Mouse (Mus musculus) spleen, postnatal 14 days (tissue): ENCODE data around the gene Hebp1.

ENCODE experiments used
- DNase-seq, 2 experiments: peaks; one replicate each; pipeline ENCODE4 v3.0.0; 2021 to 2022; ENCODE audit warnings: low spot score in 2 of 2

The Hebp1 gene

DNA sequence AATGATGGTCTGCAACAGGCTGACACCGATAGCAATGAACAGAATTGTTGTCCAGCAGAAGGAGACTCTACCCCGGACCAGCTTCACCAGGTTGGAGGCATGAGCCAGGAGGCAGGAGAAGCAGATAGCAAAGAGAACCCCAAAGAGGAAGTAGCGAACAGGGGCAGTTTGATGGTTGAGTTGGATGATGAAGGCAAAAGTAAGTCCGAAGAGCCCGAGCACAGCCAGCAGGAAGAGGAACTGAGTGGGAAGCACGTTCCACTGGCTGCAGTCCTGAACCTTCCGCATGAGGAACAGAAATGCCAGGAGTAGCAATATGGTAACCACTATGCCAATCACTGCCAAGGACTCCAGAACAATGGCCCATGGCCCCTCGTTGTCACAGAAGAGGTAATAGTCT lies 81.3 kb downstream of the Hebp1 start:
- no peak for DNase-seq

- no peak for DNase-seq
Observed at GRCm38 (mm10) chr6:135113114-135113436, 84.7 kb downstream of the Hebp1 start.

- no peak for DNase-seq
Observed at GRCm38 (mm10) chr6:135112411-135113113, 85.3 kb downstream of the Hebp1 start.

GRCm38 (mm10) chr6:135107014-135107413 lies 90.8 kb downstream of the Hebp1 start:
- no peak for DNase-seq

GRCm38 (mm10) chr6:135102736-135103303 lies 95.0 kb downstream of the Hebp1 start:
- no peak for DNase-seq

- no peak for DNase-seq
Observed at GRCm38 (mm10) chr6:135100787-135101472, 96.9 kb downstream of the Hebp1 start.

GRCm38 (mm10) chr6:135092798-135093470 lies 104.9 kb downstream of the Hebp1 start:
- no peak for DNase-seq

DNA sequence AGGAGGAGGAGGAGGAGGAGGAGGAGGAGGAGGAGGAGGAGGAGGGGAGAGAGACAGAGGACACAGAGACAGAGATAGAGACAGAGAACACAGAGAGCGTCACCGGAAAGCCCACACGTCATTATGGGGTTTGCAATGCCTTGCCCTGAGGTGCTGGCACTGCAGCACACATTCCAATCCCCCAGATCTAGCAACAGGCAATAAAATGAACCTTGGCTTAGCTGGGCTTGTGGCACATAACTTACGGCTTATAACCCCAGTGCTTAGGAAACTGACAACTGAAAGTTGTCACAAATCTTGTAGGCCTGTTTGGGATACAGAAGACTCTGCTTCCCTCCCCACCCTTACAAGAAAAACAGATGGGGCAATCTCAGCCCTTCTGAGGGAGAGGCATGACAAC lies 107.2 kb downstream of the Hebp1 start:
- DNase-seq, result no peak

GRCm38 (mm10) chr6:135089786-135090185 lies 108.0 kb downstream of the Hebp1 start:
- no peak for DNase-seq

DNA sequence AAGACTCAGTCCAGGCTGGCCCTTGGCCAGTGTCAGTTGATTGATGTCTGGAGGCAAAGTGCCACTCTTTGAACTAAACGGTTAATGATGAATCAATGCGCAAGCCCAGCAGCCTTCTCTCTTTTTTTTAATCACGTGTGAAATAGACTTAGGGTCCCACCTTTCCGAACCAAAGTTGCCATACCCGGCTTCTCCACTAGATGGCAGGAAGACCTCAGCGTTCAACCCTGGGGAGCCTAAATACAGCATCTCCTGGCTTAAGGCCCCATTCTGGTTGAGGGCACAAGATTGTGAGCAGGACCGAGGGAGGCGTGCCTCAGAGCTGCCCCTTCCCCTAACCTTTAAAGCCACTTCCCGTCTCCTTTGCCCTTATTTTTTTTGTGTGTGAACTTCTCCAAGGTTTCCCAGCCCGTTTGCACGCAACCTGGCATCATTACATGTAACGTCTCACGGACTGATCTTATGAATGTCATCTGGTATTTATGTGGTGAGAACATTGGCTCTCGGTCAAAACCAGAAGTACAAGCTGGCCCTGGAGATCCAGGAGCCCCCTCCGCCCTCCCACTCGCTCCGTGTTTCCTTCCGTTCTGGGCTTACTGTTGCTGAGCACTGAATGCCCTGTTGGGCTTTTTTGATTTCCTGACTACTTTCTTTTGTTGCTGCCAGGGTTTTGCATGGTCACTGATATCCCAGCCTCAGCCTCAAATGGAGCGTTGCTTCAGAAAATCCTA lies 109.9 kb downstream of the Hebp1 start:
- peak; percentile 40 to 67 for DNase-seq
